Mouse (Mus musculus) intestine, embryonic 14.5 days (tissue): ENCODE results near the gene Shpk. TPM values are rescaled to one million over a fixed set of nuclear protein-coding genes. Genes with fewer than 3 reads are reported as not detected.

Source experiments
- ATAC-seq: fragments of 200-750 bp; cut with Nextera tagmentation; replicated peaks from 2 replicates; pipeline ENCODE4 v1.8.0; 2017; ENCODE audit warnings: low read depth, moderate number of reproducible peaks, moderate TSS enrichment, moderate library complexity; ENCODE audit not compliant: low FRiP score, low TSS enrichment
- DNase-seq: peaks from one replicate; pipeline ENCODE4 v3.0.0-alpha.2; 2018; ENCODE audit warnings: low spot score
- H3K27ac ChIP-seq: fragments of 300-500 bp; sonication (generic); 2 replicates; pipeline ENCODE4 v1.5.1; 2014; ENCODE audit warnings: low read depth, mild to moderate bottlenecking, control low read depth
- H3K27me3 ChIP-seq: fragments of 300-500 bp; sonication (generic); replicated peaks from 2 replicates; pipeline ENCODE4 v1.6.1; 2014; ENCODE audit warnings: low read length, control low read depth; ENCODE audit not compliant: control insufficient read depth, insufficient read depth
- H3K36me3 ChIP-seq: fragments of 300-500 bp; sonication (generic); 2 replicates; pipeline ENCODE4 v1.6.1; 2014; ENCODE audit warnings: low read length, control low read depth; ENCODE audit not compliant: control insufficient read depth, insufficient read depth
- H3K4me1 ChIP-seq: fragments of 300-500 bp; sonication (generic); replicated peaks from 2 replicates; pipeline ENCODE4 v1.6.1; 2014; ENCODE audit warnings: low read length, control low read depth, mixed read lengths; ENCODE audit not compliant: control insufficient read depth, insufficient read depth
- H3K4me2 ChIP-seq: fragments of 300-500 bp; sonication (generic); 2 replicates; pipeline ENCODE4 v1.6.1; 2014; ENCODE audit warnings: low read length
- H3K4me3 ChIP-seq: fragments of 300-500 bp; sonication (generic); 2 replicates; pipeline ENCODE4 v1.5.1; 2014; ENCODE audit warnings: low read depth, low read length, control low read depth, mixed read lengths
- H3K9ac ChIP-seq: fragments of 300-500 bp; sonication (generic); 2 replicates; pipeline ENCODE4 v1.6.1; 2014; ENCODE audit warnings: mild to moderate bottlenecking, low read length
- H3K9me3 ChIP-seq: fragments of 300-500 bp; sonication (generic); 2 replicates; pipeline ENCODE4 v1.6.1; 2016; ENCODE audit warnings: low read length, control low read depth; ENCODE audit not compliant: control insufficient read depth
- WGBS: fragments of 180-500 bp; shearing (Covaris S2); extraction: QIAGEN DNeasy Blood & Tissue Kit; methylation state at CpG from one replicate; pipeline ENCODE4 v1.1.7; 2014; 5-methylcytosine and 5-hydroxymethylcytosine counted together
- polyA plus RNA-seq: library from polyadenylated mRNA; unstranded; fragments of >200 nt; fragmentation: Nextera tagmentation; extraction: Ambion mirVana; gene quantifications from 2 replicates; pipeline ENCODE4 v1.2.1, GENCODE M21; 2014

The Shpk gene
- polyA plus RNA-seq, 1 experiment from 2014 or later, result 1.1 TPM

DNA sequence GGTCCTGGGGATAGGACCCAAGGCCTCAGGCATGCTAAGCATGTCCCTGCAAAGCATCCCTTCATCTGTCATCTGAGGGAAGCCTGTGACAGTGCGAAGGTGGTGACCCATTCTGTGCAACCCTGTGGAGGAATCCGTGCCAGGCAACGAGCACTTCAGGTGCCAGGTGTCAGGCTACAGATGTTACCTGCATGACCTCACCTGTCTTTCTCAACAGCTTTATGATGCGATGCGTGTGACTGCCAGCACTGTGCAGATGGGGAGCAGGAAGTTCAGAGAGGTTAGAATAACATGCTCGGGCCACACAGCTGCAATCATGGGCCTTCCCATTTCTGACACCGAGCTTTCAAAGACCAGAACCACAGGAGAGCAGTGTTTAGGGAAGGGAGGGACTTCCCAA, 5.9 kb downstream of the Shpk start:
- no peak; the same call in 1 of the 2 replicates for ATAC-seq
- Histone ChIP-seq H3K9me3 (no peaks in the 10 kb centered on the region), H3K36me3 (no peaks in the 10 kb centered on the region), H3K4me1 (no peaks in the 10 kb centered on the region), H3K27ac (no peak overlapping the region), H3K4me2 (no peak overlapping the region), H3K27me3 (no peaks in the 10 kb centered on the region), H3K9ac (no peak overlapping the region), H3K4me3 (no peak overlapping the region)
- no peak for DNase-seq
- WGBS, result 79% methylated on average over 7 of the region's 7 CpGs

DNA sequence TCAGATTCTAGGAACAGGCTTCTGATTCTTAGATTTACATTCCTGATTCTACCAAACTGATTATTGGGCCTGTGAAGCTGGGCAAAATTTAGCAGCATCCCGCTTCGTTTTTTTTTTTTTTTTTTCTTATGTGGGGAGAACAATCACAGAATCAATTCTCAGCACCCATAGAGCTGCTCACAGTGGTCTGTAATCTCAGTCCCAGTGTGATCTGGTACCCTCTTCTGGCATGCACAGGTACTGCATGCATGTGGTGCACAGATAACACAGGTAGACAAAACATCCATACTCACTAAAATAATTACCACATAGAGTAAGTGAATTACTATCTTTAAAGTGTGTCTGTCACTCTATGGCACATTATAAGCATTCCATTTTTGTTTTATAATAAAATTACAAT, 8.4 kb downstream of the Shpk start:
- ATAC-seq, result no peak
- WGBS, result 85% methylated on average over 2 of the region's 2 CpGs
- no peak for DNase-seq

DNA sequence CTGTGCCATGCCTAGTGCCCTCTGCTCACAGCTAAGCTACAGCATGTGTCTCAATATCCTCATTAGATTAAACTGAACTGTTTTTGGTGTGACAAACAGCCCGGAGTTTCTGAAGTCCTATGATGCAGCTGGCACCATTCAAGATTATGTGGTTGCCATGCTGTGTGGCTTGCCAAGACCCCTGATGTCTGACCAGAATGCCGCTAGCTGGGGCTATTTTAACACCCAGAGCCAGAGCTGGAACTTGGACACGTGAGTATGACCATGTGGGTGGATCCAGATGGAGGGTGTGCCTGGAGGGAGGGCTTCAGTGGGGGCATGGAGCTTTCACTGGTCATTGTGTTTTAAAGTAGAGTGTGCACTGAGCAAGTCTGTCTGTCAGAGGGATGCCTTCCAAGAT, 14.7 kb downstream of the Shpk start:
- no peak overlapping the region for H3K9ac ChIP-seq
- 73% methylated on average over 3 of the region's 3 CpGs for WGBS
- no peak overlapping the region for H3K4me3 ChIP-seq

More for the DNA sequence above, 8.4 kb downstream of the Shpk start:
- Histone ChIP-seq H3K27ac (no peak overlapping the region), H3K4me2 (no peak overlapping the region), H3K36me3 (no peaks in the 10 kb centered on the region), H3K27me3 (no peaks in the 10 kb centered on the region), H3K4me3 (no peak overlapping the region), H3K9ac (no peak overlapping the region), H3K9me3 (no peaks in the 10 kb centered on the region), H3K4me1 (no peaks in the 10 kb centered on the region)

DNA sequence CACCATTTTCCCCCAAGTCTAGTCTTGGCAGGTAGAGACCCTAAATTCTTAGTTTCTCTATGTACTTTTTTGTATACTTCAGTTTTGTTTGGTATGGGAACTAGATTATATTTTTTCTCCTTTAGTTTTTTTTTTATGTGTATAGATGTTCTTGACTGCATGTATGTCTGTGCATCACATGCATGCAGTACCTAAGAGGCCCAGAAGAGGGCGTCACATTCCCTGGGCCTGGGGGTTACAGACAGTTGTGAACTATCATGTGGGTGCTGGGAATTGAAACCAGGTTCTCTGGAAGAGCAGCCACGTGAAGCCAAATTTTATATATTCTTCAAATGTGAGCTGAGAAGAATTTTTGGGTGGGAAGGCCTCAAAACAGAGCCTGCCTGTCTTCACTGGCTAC, 20.4 kb downstream of the Shpk start:
- ATAC-seq, result no peak
- no peak overlapping the region for H3K4me2 ChIP-seq
- DNase-seq, result no peak
- 66% methylated on average over 2 of the region's 2 CpGs for WGBS
- H3K27ac ChIP-seq, result no peak overlapping the region
- no peaks in the 10 kb centered on the region for H3K36me3 ChIP-seq
- no peaks in the 10 kb centered on the region for H3K4me1 ChIP-seq
- no peaks in the 10 kb centered on the region for H3K9me3 ChIP-seq
- no peaks in the 10 kb centered on the region for H3K27me3 ChIP-seq
- no peak overlapping the region for H3K4me3 ChIP-seq
- H3K9ac ChIP-seq, result no peak overlapping the region

More for the DNA sequence above, 14.7 kb downstream of the Shpk start:
- H3K4me1 ChIP-seq, result no peaks in the 10 kb centered on the region
- no peak overlapping the region for H3K27ac ChIP-seq
- no peak for ATAC-seq
- no peak overlapping the region for H3K4me2 ChIP-seq
- no peaks in the 10 kb centered on the region for H3K27me3 ChIP-seq
- no peaks in the 10 kb centered on the region for H3K36me3 ChIP-seq
- no peaks in the 10 kb centered on the region for H3K9me3 ChIP-seq
- DNase-seq, result no peak

DNA sequence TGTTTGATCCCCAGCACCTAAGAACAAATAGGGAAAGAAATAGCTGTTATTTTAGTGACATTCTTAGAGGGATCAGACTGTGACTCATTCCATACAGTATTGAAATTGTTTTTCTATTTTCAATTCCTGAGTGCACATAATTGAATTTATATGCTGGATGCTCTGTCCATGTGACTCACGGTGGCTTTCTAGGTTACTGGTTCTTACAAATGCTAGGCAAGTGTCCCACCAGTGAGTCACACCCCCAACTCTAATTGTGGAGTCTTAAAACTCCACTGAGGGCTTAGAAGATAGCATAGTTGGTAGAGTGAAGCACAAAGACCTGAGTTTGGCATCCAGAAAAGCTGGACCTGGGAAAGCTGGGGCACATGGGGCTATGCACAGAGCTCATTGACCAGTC, 21.4 kb downstream of the Shpk start:
- H3K27me3 ChIP-seq, result no peaks in the 10 kb centered on the region
- no peak overlapping the region for H3K27ac ChIP-seq
- no peak overlapping the region for H3K4me2 ChIP-seq
- no peaks in the 10 kb centered on the region for H3K4me1 ChIP-seq
- no peak overlapping the region for H3K4me3 ChIP-seq
- no peak for ATAC-seq
- no peak for DNase-seq
- no peak overlapping the region for H3K9ac ChIP-seq
- H3K9me3 ChIP-seq, result no peaks in the 10 kb centered on the region
- no peaks in the 10 kb centered on the region for H3K36me3 ChIP-seq
- 91% methylated on average over 1 of the region's 1 CpGs for WGBS

DNA sequence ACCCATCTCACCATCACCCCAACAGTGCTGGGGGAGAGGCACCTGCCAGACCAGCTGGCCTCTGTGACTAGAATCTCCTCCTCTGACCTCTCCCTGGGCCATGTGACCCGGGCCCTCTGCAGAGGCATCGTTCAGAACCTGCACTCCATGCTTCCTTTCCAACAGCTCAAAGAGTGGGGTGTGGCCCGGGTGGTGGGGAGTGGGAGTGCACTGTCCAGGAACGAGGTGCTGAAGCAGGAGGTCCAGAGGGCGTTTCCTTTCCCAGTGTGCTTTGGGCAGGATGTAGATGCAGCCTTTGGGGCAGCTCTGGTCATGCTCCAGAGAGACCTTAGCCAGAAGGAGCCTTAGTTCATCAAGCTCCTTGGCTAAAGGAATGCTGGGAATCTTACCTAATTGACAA, 23.6 kb downstream of the Shpk start:
- no peak overlapping the region for H3K27ac ChIP-seq
- H3K4me2 ChIP-seq, result no peak overlapping the region
- WGBS, result 25% methylated on average over 5 of the region's 5 CpGs
- no peaks in the 10 kb centered on the region for H3K27me3 ChIP-seq
- no peak for DNase-seq
- H3K9ac ChIP-seq, result no peak overlapping the region
- H3K4me1 ChIP-seq, result no peaks in the 10 kb centered on the region
- H3K9me3 ChIP-seq, result no peaks in the 10 kb centered on the region
- ATAC-seq, result no peak
- no peaks in the 10 kb centered on the region for H3K36me3 ChIP-seq
- H3K4me3 ChIP-seq, result no peak overlapping the region

DNA sequence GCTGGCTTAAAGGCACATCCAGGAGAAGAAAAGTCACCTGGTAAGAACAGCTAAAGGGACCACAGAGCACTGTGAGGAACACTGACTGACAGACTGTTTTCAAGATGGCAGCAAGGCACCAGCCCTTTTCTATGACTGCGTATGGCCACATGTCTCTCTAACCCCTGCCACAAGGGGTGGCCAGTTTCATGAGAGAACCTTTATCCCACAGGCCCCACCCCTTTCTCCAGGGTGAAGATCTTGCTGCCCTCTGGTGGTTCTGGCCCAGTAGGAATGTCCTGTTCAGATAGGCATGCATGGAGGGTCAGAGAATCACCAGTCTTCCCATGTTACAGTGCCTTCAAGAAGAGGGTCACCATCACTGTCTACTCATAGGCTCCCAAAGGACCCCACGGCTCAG, 24.7 kb downstream of the Shpk start:
- Histone ChIP-seq H3K4me2 (no peak overlapping the region), H3K27ac (no peak overlapping the region), H3K4me3 (no peak overlapping the region), H3K9me3 (no peaks in the 10 kb centered on the region), H3K4me1 (no peaks in the 10 kb centered on the region), H3K27me3 (no peaks in the 10 kb centered on the region), H3K9ac (no peak overlapping the region), H3K36me3 (no peaks in the 10 kb centered on the region)
- WGBS, result 78% methylated on average over 2 of the region's 2 CpGs
- DNase-seq (no peak), ATAC-seq (no peak)

DNA sequence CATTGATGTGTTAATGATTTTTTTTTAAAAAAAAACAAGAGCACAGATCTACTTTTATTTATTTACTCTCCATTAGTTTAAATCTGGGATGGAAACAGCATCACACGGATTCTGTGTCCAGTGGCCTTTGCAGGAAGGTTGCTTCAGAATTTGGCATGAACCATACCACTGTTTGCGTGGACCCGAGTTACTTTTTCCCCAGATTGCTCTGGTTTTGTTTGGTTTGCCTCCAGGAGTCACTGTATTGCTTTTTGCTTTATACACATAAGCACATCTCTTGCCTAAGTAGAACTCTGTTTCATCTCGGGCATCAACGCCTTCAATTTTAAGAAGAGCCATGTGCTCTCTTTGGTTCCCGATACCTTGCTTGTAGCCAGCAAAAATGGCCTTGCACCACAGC, 26.6 kb downstream of the Shpk start:
- no peaks in the 10 kb centered on the region for H3K9me3 ChIP-seq
- WGBS, result 89% methylated on average over 6 of the region's 6 CpGs

DNA sequence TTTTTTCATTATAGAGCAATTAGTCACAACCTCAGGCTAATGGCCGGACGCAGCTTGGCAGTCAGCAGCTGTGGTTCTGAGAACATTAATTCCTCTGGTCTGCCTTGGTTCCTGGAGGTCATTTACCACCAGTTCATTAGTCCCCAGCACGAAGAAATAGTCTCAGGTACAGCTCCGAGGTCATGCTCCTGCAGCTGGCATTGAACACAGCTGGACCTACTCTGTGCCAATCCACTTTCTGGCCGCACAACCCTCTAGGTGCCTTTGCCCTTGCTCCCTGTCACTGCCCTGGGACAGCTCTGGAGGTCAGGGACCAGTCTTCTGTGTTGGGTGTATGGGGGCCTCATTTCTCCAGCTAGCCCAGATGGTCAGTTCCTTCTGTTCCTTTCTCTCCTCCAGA, 29.6 kb downstream of the Shpk start:
- H3K9ac ChIP-seq, result no peak overlapping the region

More for the DNA sequence above, 26.6 kb downstream of the Shpk start:
- Histone ChIP-seq H3K4me1 (no peaks in the 10 kb centered on the region), H3K36me3 (no peaks in the 10 kb centered on the region), H3K27ac (no peak overlapping the region), H3K4me3 (no peak overlapping the region), H3K9ac (no peak overlapping the region), H3K4me2 (no peak overlapping the region), H3K27me3 (no peaks in the 10 kb centered on the region)
- no peak for ATAC-seq
- DNase-seq, result no peak

More for the DNA sequence above, 29.6 kb downstream of the Shpk start:
- H3K9me3 ChIP-seq, result no peaks in the 10 kb centered on the region
- no peak overlapping the region for H3K27ac ChIP-seq
- no peaks in the 10 kb centered on the region for H3K4me1 ChIP-seq
- WGBS, result 84% methylated on average over 5 of the region's 5 CpGs
- no peak for ATAC-seq
- no peaks in the 10 kb centered on the region for H3K36me3 ChIP-seq
- H3K4me3 ChIP-seq, result no peak overlapping the region
- DNase-seq, result no peak
- H3K27me3 ChIP-seq, result no peaks in the 10 kb centered on the region
- H3K4me2 ChIP-seq, result no peak overlapping the region
